Mouse (Mus musculus) liver, adult 2 months (tissue): Measurements from ENCODE around the gene Galnt12.

ENCODE experiments used
- CTCF ChIP-seq: fragments of 200-500 bp; IDR thresholded peaks from 2 replicates; pipeline ENCODE4 v1.5.1; 2011; ENCODE audit warnings: low read depth, low read length, control low read depth
- POLR2A ChIP-seq: fragments of 200-500 bp; IDR thresholded peaks from 2 replicates; pipeline ENCODE4 v1.6.1; 2011; ENCODE audit warnings: low read length, control low read depth; ENCODE audit not compliant: insufficient read depth; ENCODE audit errors: extremely low read depth

- TF ChIP-seq POLR2A (no peak), CTCF (no peak)
These were observed 45.8 kb downstream of the Galnt12 start for GRCm38 (mm10) chr4:47137479-47137878.
